Comparison of ENCODE assay signal across 18 mouse cellular contexts in genomic region chr9:50533791-50534190, GRCm38 (mm10). TPM values are rescaled to one million over a fixed set of nuclear protein-coding genes. Genes with fewer than 3 reads are reported as not detected.
DNase-seq lines count a peak whose midpoint lies in the region; ATAC-seq and TF ChIP-seq lines count a peak whose summit lies in the region.
"Had no signal": no experiment of that assay in that cellular context is flagged by ENCODE, and none has a peak within 500 bp of the region (broad histone marks: within the 10 kb centered on the region; RNA-seq: fewer than 3 reads in every experiment).

No protein-coding gene starts in this region.

- peak; percentile 71 for DNase-seq in kidney, adult 2 months
- no peak for DNase-seq in adrenal gland, postnatal 36 days
- DNase-seq in forebrain, embryonic 11.5 days (ENCODE audit: low spot score): no peak
- DNase-seq: cerebellum, adult 9-10 months had no signal

- H3K79me2 ChIP-seq in macrophage (ENCODE audit: inconsistent target): no peaks in the 10 kb centered on the region

- no peaks in the 10 kb centered on the region for H3K9me3 ChIP-seq in kidney, embryonic 16.5 days (ENCODE audit: low read length)
- H3K9me3 ChIP-seq in forebrain, embryonic 11.5 days (ENCODE audit: control insufficient read depth, low read length): no peaks in the 10 kb centered on the region
- no peaks in the 10 kb centered on the region for H3K9me3 ChIP-seq in midbrain, embryonic 15.5 days
- H3K9me3 ChIP-seq: embryonic facial prominence, embryonic 13.5 days; forebrain, embryonic 15.5 days; limb, embryonic 13.5 days had no signal

- no peak overlapping the region for H3K4me3 ChIP-seq in kidney, adult 2 months (ENCODE audit: insufficient read depth, low read depth, low read length)
- H3K4me3 ChIP-seq in kidney, embryonic 16.5 days (ENCODE audit: low read length): no peak overlapping the region
- H3K4me3 ChIP-seq in macrophage (ENCODE audit: inconsistent target): peak overlapping the region; percentile 17; the same call in 1 of the 2 replicates
- H3K4me3 ChIP-seq in forebrain, embryonic 11.5 days (ENCODE audit: low read depth, low read length): no peak overlapping the region
- H3K4me3 ChIP-seq in midbrain, embryonic 15.5 days: no peak overlapping the region
- H3K4me3 ChIP-seq: embryonic facial prominence, embryonic 13.5 days; forebrain, embryonic 15.5 days; limb, embryonic 13.5 days had no signal

- no peaks in the 10 kb centered on the region for H3K4me1 ChIP-seq in kidney, adult 2 months (ENCODE audit: control insufficient read depth, insufficient read depth, low read length)
- no peaks in the 10 kb centered on the region for H3K4me1 ChIP-seq in kidney, embryonic 16.5 days (ENCODE audit: insufficient read depth, low read length)
- no peaks in the 10 kb centered on the region for H3K4me1 ChIP-seq in forebrain, embryonic 11.5 days (replicated peaks; ENCODE audit: control insufficient read depth, insufficient read depth, low read length)
- H3K4me1 ChIP-seq in midbrain, embryonic 15.5 days: no peaks in the 10 kb centered on the region
- H3K4me1 ChIP-seq: forebrain, embryonic 15.5 days; limb, embryonic 13.5 days had no signal

- H3K9ac ChIP-seq in kidney, embryonic 16.5 days (replicated peaks; ENCODE audit: low read length): no peak overlapping the region
- no peak overlapping the region for H3K9ac ChIP-seq in forebrain, embryonic 11.5 days (ENCODE audit: low read length)
- no peak overlapping the region for H3K9ac ChIP-seq in midbrain, embryonic 15.5 days
- H3K9ac ChIP-seq: embryonic facial prominence, embryonic 13.5 days; forebrain, embryonic 15.5 days; limb, embryonic 13.5 days had no signal

- no peak for TF ChIP-seq POLR2A in kidney, adult 2 months (IDR thresholded peaks at IDR 0.05; ENCODE audit: low read depth, low read length)

- no peak overlapping the region for H3K4me2 ChIP-seq in kidney, embryonic 16.5 days (replicated peaks; ENCODE audit: low read depth, low read length)
- H3K4me2 ChIP-seq in forebrain, embryonic 11.5 days (ENCODE audit: low read depth, low read length, severe bottlenecking): no peak overlapping the region
- no peak overlapping the region for H3K4me2 ChIP-seq in midbrain, embryonic 15.5 days
- H3K4me2 ChIP-seq: embryonic facial prominence, embryonic 13.5 days; forebrain, embryonic 15.5 days; limb, embryonic 13.5 days had no signal

- WGBS in kidney, adult 2 months: 68% methylated on average over 3 of the region's 3 CpGs
- 77% methylated on average over 3 of the region's 3 CpGs for WGBS in kidney, embryonic 16.5 days
- 68% methylated on average over 3 of the region's 3 CpGs for WGBS in macrophage (ENCODE audit: missing documents)
- 86% methylated on average over 3 of the region's 3 CpGs for WGBS in forebrain, embryonic 11.5 days
- 79% methylated on average over 3 of the region's 3 CpGs for WGBS in midbrain, embryonic 15.5 days

- no peaks in the 10 kb centered on the region for H3K36me3 ChIP-seq in kidney, adult 2 months (ENCODE audit: control insufficient read depth, insufficient read depth, low read length)
- no peaks in the 10 kb centered on the region for H3K36me3 ChIP-seq in kidney, embryonic 16.5 days (ENCODE audit: insufficient read depth, low read length)
- H3K36me3 ChIP-seq in macrophage (ENCODE audit: inconsistent target): no peaks in the 10 kb centered on the region
- H3K36me3 ChIP-seq in forebrain, embryonic 11.5 days (ENCODE audit: control insufficient read depth, insufficient read depth, low read length): no peaks in the 10 kb centered on the region
- H3K36me3 ChIP-seq in midbrain, embryonic 15.5 days (replicated peaks): no peaks in the 10 kb centered on the region
- H3K36me3 ChIP-seq: embryonic facial prominence, embryonic 13.5 days; forebrain, embryonic 15.5 days; limb, embryonic 13.5 days had no signal

- no peak for ATAC-seq in kidney, embryonic 16.5 days (ENCODE audit: low FRiP score, low TSS enrichment)
- ATAC-seq in CD4-positive, CD25-positive, alpha-beta regulatory T cell, adult 4 months: peak; percentile 22
- peak; percentile 30; the same call in 1 of the 2 replicates for ATAC-seq in common myeloid progenitor, adult 5-6 weeks (replicated peaks; ENCODE audit: low read depth, poor library complexity, severe bottlenecking)
- no peak for ATAC-seq in forebrain, embryonic 11.5 days (replicated peaks; ENCODE audit: low FRiP score)
- ATAC-seq in midbrain, embryonic 15.5 days (replicated peaks): no peak
- ATAC-seq: forebrain, embryonic 15.5 days had no signal

- peak overlapping the region; percentile 40 for H3K27ac ChIP-seq in kidney, adult 2 months (ENCODE audit: insufficient read depth, low read depth, low read length)
- H3K27ac ChIP-seq in kidney, embryonic 16.5 days (ENCODE audit: low read length): no peak overlapping the region
- H3K27ac ChIP-seq in macrophage: peak overlapping the region; percentile 79
- no peak overlapping the region for H3K27ac ChIP-seq in forebrain, embryonic 11.5 days (ENCODE audit: low read depth, low read length)
- H3K27ac ChIP-seq in midbrain, embryonic 15.5 days: no peak overlapping the region
- H3K27ac ChIP-seq: embryonic facial prominence, embryonic 13.5 days; forebrain, embryonic 15.5 days; limb, embryonic 13.5 days had no signal

- TF ChIP-seq CTCF in kidney, adult 2 months (conservative IDR thresholded peaks at IDR 0.05; ENCODE audit: insufficient read depth, insufficient read length, low read depth, low read length): no peak

- no peaks in the 10 kb centered on the region for H3K27me3 ChIP-seq in kidney, adult 2 months (replicated peaks; ENCODE audit: control insufficient read depth, insufficient read depth, low read length)
- no peaks in the 10 kb centered on the region for H3K27me3 ChIP-seq in kidney, embryonic 16.5 days (ENCODE audit: insufficient read depth, low read length)
- no peaks in the 10 kb centered on the region for H3K27me3 ChIP-seq in forebrain, embryonic 11.5 days (ENCODE audit: control insufficient read depth, insufficient read depth, low read length)
- H3K27me3 ChIP-seq in midbrain, embryonic 15.5 days (replicated peaks): no peaks in the 10 kb centered on the region
- H3K27me3 ChIP-seq: embryonic facial prominence, embryonic 13.5 days; forebrain, embryonic 15.5 days; limb, embryonic 13.5 days had no signal

RNA-seq across cellular contexts. Expression of gene Pts, which starts 5.3 kb away (rescaled TPM):
- polyA plus RNA-seq in kidney, adult 2 months (2012; rRNA removed): 50.2 and 58.6 TPM in 2 replicates
- polyA plus RNA-seq in kidney, embryonic 16.5 days (2015; fragmentation: Nextera tagmentation; extraction: Ambion mirVana): 96.6 and 108 TPM in 2 replicates
- 100 to 1,000 TPM; 104 to 120 TPM for polyA plus RNA-seq in CD4-positive, CD25-positive, alpha-beta regulatory T cell, adult 4 months (2017; shearing (Covaris generic))
- 73.1 and 89.3 TPM in 2 replicates for total RNA-seq in common myeloid progenitor, adult 5-6 weeks (2017)
- 100 to 1,000 TPM in 8 of 26 experiments, 10 to 100 TPM in 18; 25.2 to 139 (median 70.7) TPM for total RNA-seq in macrophage (2018; cell fraction: chromatin; rRNA removed)
- total RNA-seq in macrophage (2018; cell fraction: cytosol; rRNA removed): 10 to 100 TPM; 34.1 to 70.9 (median 47.9) TPM
- 100 to 1,000 TPM in 4 of 26 experiments, 10 to 100 TPM in 22; 25.2 to 114 (median 53.9) TPM for total RNA-seq in macrophage (2018; cell fraction: nucleus; rRNA removed)
- 36.6 to 64.4 TPM (median 48.4 TPM) in 3 replicates for polyA plus RNA-seq in macrophage (2018)
- total RNA-seq in adrenal gland, postnatal 36 days (2021): 10 to 100 TPM; 59.2 to 88.5 TPM
- polyA plus RNA-seq in forebrain, embryonic 11.5 days (2014; fragmentation: Nextera tagmentation; extraction: Ambion mirVana): 77.5 and 93.5 TPM in 2 replicates
- polyA plus RNA-seq in midbrain, embryonic 15.5 days (2015; fragmentation: Nextera tagmentation; extraction: Ambion mirVana): 106 and 111 TPM in 2 replicates

RNA-seq across cellular contexts. Expression of gene Il18, which starts 20.8 kb away (rescaled TPM):
- 1.4 and 2.2 TPM in 2 replicates for polyA plus RNA-seq in kidney, adult 2 months (2012; rRNA removed)
- polyA plus RNA-seq in kidney, embryonic 16.5 days (2015; fragmentation: Nextera tagmentation; extraction: Ambion mirVana): 1.9 and 2.9 TPM in 2 replicates
- polyA plus RNA-seq in CD4-positive, CD25-positive, alpha-beta regulatory T cell, adult 4 months (2017; shearing (Covaris generic)): 1 to 10 TPM; 6.1 to 7.4 TPM
- 4.4 and 7.5 TPM in 2 replicates for total RNA-seq in common myeloid progenitor, adult 5-6 weeks (2017)
- 100 to 1,000 TPM in 5 of 26 experiments, 10 to 100 TPM in 21; 34.1 to 153 (median 64.9) TPM for total RNA-seq in macrophage (2018; cell fraction: chromatin; rRNA removed)
- 10 to 100 TPM; 37.4 to 86.6 (median 53.3) TPM for total RNA-seq in macrophage (2018; cell fraction: cytosol; rRNA removed)
- 100 to 1,000 TPM in 12 of 26 experiments, 10 to 100 TPM in 14; 60.0 to 188 (median 98.9) TPM for total RNA-seq in macrophage (2018; cell fraction: nucleus; rRNA removed)
- polyA plus RNA-seq in macrophage (2018): 44.2 to 59.1 TPM (median 54.5 TPM) in 3 replicates
- total RNA-seq in adrenal gland, postnatal 36 days (2021): 1 to 10 TPM; 4.3 to 5.5 TPM
- polyA plus RNA-seq in forebrain, embryonic 11.5 days (2014; fragmentation: Nextera tagmentation; extraction: Ambion mirVana): 9.6 and 10.3 TPM in 2 replicates
- polyA plus RNA-seq in midbrain, embryonic 15.5 days (2015; fragmentation: Nextera tagmentation; extraction: Ambion mirVana): 19.3 and 19.6 TPM in 2 replicates

RNA-seq across cellular contexts. Expression of gene Bco2, which starts 21.2 kb away (rescaled TPM):
- 4.6 and 5.3 TPM in 2 replicates for polyA plus RNA-seq in kidney, adult 2 months (2012; rRNA removed)
- 0.15 and 0.24 TPM in 2 replicates for polyA plus RNA-seq in kidney, embryonic 16.5 days (2015; fragmentation: Nextera tagmentation; extraction: Ambion mirVana)
- polyA plus RNA-seq in CD4-positive, CD25-positive, alpha-beta regulatory T cell, adult 4 months (2017; shearing (Covaris generic)): 1 to 10 TPM in 1 of 2 experiments, under 1 TPM in 1; 0.15 to 2.1 TPM
- total RNA-seq in common myeloid progenitor, adult 5-6 weeks (2017): not detected in 2 replicates
- total RNA-seq in macrophage (2018; cell fraction: chromatin; rRNA removed): 10 to 100 TPM in 1 of 26 experiments, 1 to 10 TPM in 25; 1.1 to 11.6 (median 5.2) TPM
- total RNA-seq in macrophage (2018; cell fraction: cytosol; rRNA removed): 1 to 10 TPM; 2.7 to 9.2 (median 3.9) TPM
- 10 to 100 TPM in 7 of 26 experiments, 1 to 10 TPM in 19; 2.2 to 12.8 (median 5.7) TPM for total RNA-seq in macrophage (2018; cell fraction: nucleus; rRNA removed)
- polyA plus RNA-seq in macrophage (2018): 2.7 to 3.6 TPM (median 2.9 TPM) in 3 replicates
- total RNA-seq in adrenal gland, postnatal 36 days (2021): 1 to 10 TPM; 2.7 to 5.7 TPM
- 0.33 and 0.63 TPM in 2 replicates for polyA plus RNA-seq in forebrain, embryonic 11.5 days (2014; fragmentation: Nextera tagmentation; extraction: Ambion mirVana)
- polyA plus RNA-seq in midbrain, embryonic 15.5 days (2015; fragmentation: Nextera tagmentation; extraction: Ambion mirVana): 0.31 and 0.45 TPM in 2 replicates

RNA-seq across cellular contexts. Expression of gene Tex12, which starts 27.3 kb away (rescaled TPM):
- not detected in 2 replicates for polyA plus RNA-seq in kidney, adult 2 months (2012; rRNA removed)
- polyA plus RNA-seq in kidney, embryonic 16.5 days (2015; fragmentation: Nextera tagmentation; extraction: Ambion mirVana): not detected in 2 replicates
- not detected for polyA plus RNA-seq in CD4-positive, CD25-positive, alpha-beta regulatory T cell, adult 4 months (2017; shearing (Covaris generic))
- total RNA-seq in common myeloid progenitor, adult 5-6 weeks (2017): not detected in 2 replicates
- 1 to 10 TPM in 1 of 26 experiments, not detected in 25; 2.0 TPM for total RNA-seq in macrophage (2018; cell fraction: chromatin; rRNA removed)
- total RNA-seq in macrophage (2018; cell fraction: cytosol; rRNA removed): under 1 TPM in 7 of 26 experiments, not detected in 19; 0.14 to 0.47 (median 0.19) TPM
- total RNA-seq in macrophage (2018; cell fraction: nucleus; rRNA removed): under 1 TPM in 1 of 26 experiments, not detected in 25; 0.53 TPM
- not detected in 3 replicates for polyA plus RNA-seq in macrophage (2018)
- total RNA-seq in adrenal gland, postnatal 36 days (2021): not detected
- polyA plus RNA-seq in forebrain, embryonic 11.5 days (2014; fragmentation: Nextera tagmentation; extraction: Ambion mirVana): 0.28 TPM in 1 of 2 replicates, not detected in the other
- polyA plus RNA-seq in midbrain, embryonic 15.5 days (2015; fragmentation: Nextera tagmentation; extraction: Ambion mirVana): 0.18 and 0.26 TPM in 2 replicates
- total RNA-seq: adrenal gland, postnatal 4 days; gastrocnemius, postnatal 4 days; heart, postnatal 25 days; layer of hippocampus, postnatal 10 days had no signal
- polyA plus RNA-seq: embryonic facial prominence, embryonic 13.5 days; intestine, embryonic 14.5 days; limb, embryonic 13.5 days; thymus, postnatal 0 days had no signal

RNA-seq across cellular contexts. Expression of gene Plet1, which starts 39.5 kb away (rescaled TPM):
- polyA plus RNA-seq in kidney, adult 2 months (2012; rRNA removed): 82.6 and 86.0 TPM in 2 replicates
- 36.9 and 37.1 TPM in 2 replicates for polyA plus RNA-seq in kidney, embryonic 16.5 days (2015; fragmentation: Nextera tagmentation; extraction: Ambion mirVana)
- under 1 TPM in 1 of 2 experiments, not detected in 1; 0.48 TPM for polyA plus RNA-seq in CD4-positive, CD25-positive, alpha-beta regulatory T cell, adult 4 months (2017; shearing (Covaris generic))
- not detected in 2 replicates for total RNA-seq in common myeloid progenitor, adult 5-6 weeks (2017)
- total RNA-seq in macrophage (2018; cell fraction: chromatin; rRNA removed): not detected
- 1 to 10 TPM in 1 of 26 experiments, under 1 TPM in 3, not detected in 22; 0.06 to 1.3 (median 0.38) TPM for total RNA-seq in macrophage (2018; cell fraction: cytosol; rRNA removed)
- total RNA-seq in macrophage (2018; cell fraction: nucleus; rRNA removed): under 1 TPM in 3 of 26 experiments, not detected in 23; 0.35 to 0.93 (median 0.36) TPM
- not detected in 3 replicates for polyA plus RNA-seq in macrophage (2018)
- total RNA-seq in adrenal gland, postnatal 36 days (2021): not detected
- polyA plus RNA-seq in forebrain, embryonic 11.5 days (2014; fragmentation: Nextera tagmentation; extraction: Ambion mirVana): 0.21 TPM in 1 of 2 replicates, not detected in the other
- polyA plus RNA-seq in midbrain, embryonic 15.5 days (2015; fragmentation: Nextera tagmentation; extraction: Ambion mirVana): 0.63 and 0.88 TPM in 2 replicates
- total RNA-seq: gastrocnemius, postnatal 4 days had no signal
- polyA plus RNA-seq: forebrain, embryonic 15.5 days had no signal

Comparison
In these comparisons a context has a peak if more than half of its experiments do, and no peak if none do; other contexts are left out.
1. H3K27ac ChIP-seq: peak in kidney, adult 2 months (single experiment) and macrophage (single experiment); none in kidney, embryonic 16.5 days (single experiment), forebrain, embryonic 11.5 days (single experiment) and midbrain, embryonic 15.5 days (single experiment).
2. ATAC-seq: peak in CD4-positive, CD25-positive, alpha-beta regulatory T cell, adult 4 months (single experiment) and common myeloid progenitor, adult 5-6 weeks (single experiment); none in kidney, embryonic 16.5 days (single experiment), forebrain, embryonic 11.5 days (single experiment) and midbrain, embryonic 15.5 days (single experiment).